Mouse (Mus musculus) cerebellum, adult 2 months (tissue): Measurements from ENCODE around the gene Fry.

ENCODE experiments used
- CTCF ChIP-seq: fragments of 200-500 bp; IDR thresholded peaks from 2 replicates; pipeline ENCODE4 v1.5.1; 2011; ENCODE audit warnings: low read depth, mild to moderate bottlenecking, control low read depth, low read length, moderate library complexity, borderline replicate concordance; ENCODE audit not compliant: insufficient read depth
- POLR2A ChIP-seq: fragments of 200-500 bp; IDR thresholded peaks from 2 replicates; pipeline ENCODE4 v1.6.1; 2011; ENCODE audit warnings: low read length, control low read depth, borderline replicate concordance; ENCODE audit not compliant: insufficient read depth

GRCm38 (mm10) chr5:150116216-150116905 is 2.1 kb upstream of the Fry start:
- TF ChIP-seq CTCF (no peak), POLR2A (no peak)
